Mouse (Mus musculus) MEL (cell line): ENCODE data around the gene 5830473C10Rik. TPM values are rescaled to one million over a fixed set of nuclear protein-coding genes. Genes with fewer than 3 reads are reported as not detected.

Experiments
- DNase-seq: peaks from one replicate; pipeline ENCODE4 v3.0.0; 2011; ENCODE audit warnings: low read depth, low spot score
- H3K27ac ChIP-seq: 2 replicates; pipeline ENCODE4 v1.5.1; 2012; ENCODE audit warnings: low read depth, mild to moderate bottlenecking, control low read depth, low read length, moderate library complexity; ENCODE audit not compliant: control insufficient read depth
- H3K27me3 ChIP-seq, 2 experiments: fragments of 150-350 bp in 1 of 2; sonication (generic) in 1 of 2; 2 replicates each; pipeline ENCODE4 v1.6.1; 2012; ENCODE audit warnings: low read length in 2 of 2, mild to moderate bottlenecking in 2 of 2, improper control_type of control experiment in 1 of 2, moderate library complexity in 1 of 2; ENCODE audit not compliant: insufficient read depth in 2 of 2, control insufficient read depth in 1 of 2
- H3K36me3 ChIP-seq, 2 experiments: 2 replicates each; pipeline ENCODE4 v1.6.1; 2012 to 2014; ENCODE audit warnings: low read length in 2 of 2, improper control_type of control experiment in 1 of 2, inconsistent platforms in 1 of 2, mild to moderate bottlenecking in 1 of 2; ENCODE audit not compliant: insufficient read depth in 2 of 2, control insufficient read depth in 1 of 2
- H3K4me1 ChIP-seq, 2 experiments: fragments of 150-350 bp in 1 of 2; sonication (generic) in 1 of 2; 2 replicates each; pipeline ENCODE4 v1.6.1; 2012; ENCODE audit warnings: low read length in 2 of 2, improper control_type of control experiment in 1 of 2, mild to moderate bottlenecking in 1 of 2; ENCODE audit not compliant: insufficient read depth in 2 of 2, control insufficient read depth in 1 of 2
- H3K4me3 ChIP-seq, 2 experiments: fragments of 150-350 bp in 1 of 2; sonication (generic) in 1 of 2; 2 replicates each; pipeline ENCODE4 v1.5.1; 2012; ENCODE audit warnings: low read depth in 2 of 2, low read length in 2 of 2, mild to moderate bottlenecking in 2 of 2, moderate library complexity in 2 of 2, control low read depth in 1 of 2, improper control_type of control experiment in 1 of 2; ENCODE audit not compliant: control insufficient read depth in 1 of 2, insufficient read depth in 1 of 2
- H3K79me2 ChIP-seq: 2 replicates; pipeline ENCODE4 v1.6.1; 2012; ENCODE audit warnings: mild to moderate bottlenecking, low read length, moderate library complexity; ENCODE audit not compliant: control insufficient read depth, poor library complexity, insufficient read depth
- H3K9ac ChIP-seq: 2 replicates; pipeline ENCODE4 v1.6.1; 2012; ENCODE audit warnings: low read depth, mild to moderate bottlenecking, control low read depth, low read length, moderate library complexity; ENCODE audit not compliant: control insufficient read depth, poor library complexity, severe bottlenecking
- H3K9me3 ChIP-seq: fragments of 150-350 bp; sonication (generic); replicated peaks from 2 replicates; pipeline ENCODE4 v1.6.1; 2012; ENCODE audit warnings: mild to moderate bottlenecking, low read length, improper control_type of control experiment, moderate library complexity; ENCODE audit not compliant: insufficient read depth
- BHLHE40 ChIP-seq: IDR thresholded peaks from 2 replicates; pipeline ENCODE4 v1.6.1; 2012; ENCODE audit warnings: low read depth, mild to moderate bottlenecking, inconsistent platforms, low read length, improper control_type of control experiment, borderline replicate concordance
- CHD1 ChIP-seq: IDR thresholded peaks from 2 replicates; pipeline ENCODE4 v1.6.1; 2012; ENCODE audit warnings: low read depth, mild to moderate bottlenecking, inconsistent platforms, low read length, improper control_type of control experiment
- E2F4 ChIP-seq: IDR thresholded peaks from 2 replicates; pipeline ENCODE4 v1.6.1; 2011; ENCODE audit warnings: low read depth, low read length, improper control_type of control experiment, borderline replicate concordance
- EP300 ChIP-seq, 2 experiments: IDR thresholded peaks; 2 replicates each; pipeline ENCODE4 v1.6.1; 2011; ENCODE audit warnings: improper control_type of control experiment in 2 of 2, low read length in 2 of 2, low read depth in 1 of 2, mild to moderate bottlenecking in 1 of 2
- GABPA ChIP-seq: IDR thresholded peaks from 2 replicates; pipeline ENCODE4 v1.6.1; 2012; ENCODE audit warnings: low read depth, mild to moderate bottlenecking, inconsistent platforms, low read length, improper control_type of control experiment, moderate library complexity
- GATA1 ChIP-seq: IDR thresholded peaks from 2 replicates; pipeline ENCODE4 v1.6.1; 2011; ENCODE audit warnings: low read depth, low read length, improper control_type of control experiment
- MAFK ChIP-seq: IDR thresholded peaks from 2 replicates; pipeline ENCODE4 v1.6.1; 2011; ENCODE audit warnings: low read depth, mild to moderate bottlenecking, low read length, improper control_type of control experiment, borderline replicate concordance
- MAZ ChIP-seq: IDR thresholded peaks from 2 replicates; pipeline ENCODE4 v1.6.1; 2012; ENCODE audit warnings: low read depth, mild to moderate bottlenecking, inconsistent platforms, low read length, improper control_type of control experiment
- MEF2A ChIP-seq: IDR thresholded peaks from 2 replicates; pipeline ENCODE4 v1.6.1; 2014; ENCODE audit warnings: low read depth, mild to moderate bottlenecking, inconsistent platforms, low read length, improper control_type of control experiment; ENCODE audit not compliant: poor library complexity, insufficient replicate concordance, severe bottlenecking; ENCODE audit errors: extremely low read depth
- MXI1 ChIP-seq: IDR thresholded peaks from 2 replicates; pipeline ENCODE4 v1.6.1; 2011; ENCODE audit warnings: mild to moderate bottlenecking, low read depth, low read length, improper control_type of control experiment
- MYB ChIP-seq: IDR thresholded peaks from 2 replicates; pipeline ENCODE4 v1.6.1; 2011; ENCODE audit warnings: mild to moderate bottlenecking, low read depth, low read length, improper control_type of control experiment
- MYC ChIP-seq: IDR thresholded peaks from 2 replicates; pipeline ENCODE4 v1.6.1; 2011; ENCODE audit warnings: low read depth, mild to moderate bottlenecking, low read length, improper control_type of control experiment, moderate library complexity
- NELFE ChIP-seq: IDR thresholded peaks from 2 replicates; pipeline ENCODE4 v1.6.1; 2011; ENCODE audit warnings: low read depth, low read length, improper control_type of control experiment
- NRF1 ChIP-seq: IDR thresholded peaks from 2 replicates; pipeline ENCODE4 v1.6.1; 2014; ENCODE audit warnings: low read depth, mild to moderate bottlenecking, inconsistent platforms, low read length, improper control_type of control experiment, moderate library complexity; ENCODE audit not compliant: poor library complexity, insufficient read depth, severe bottlenecking
- POLR2A ChIP-seq, 2 experiments: IDR thresholded peaks; 2 replicates each; pipeline ENCODE4 v1.6.1; 2011 to 2012; ENCODE audit warnings: low read length in 2 of 2, mild to moderate bottlenecking in 2 of 2, control low read depth in 1 of 2, improper control_type of control experiment in 1 of 2, low read depth in 1 of 2, moderate library complexity in 1 of 2; ENCODE audit not compliant: control insufficient read depth in 1 of 2, insufficient read depth in 1 of 2, poor library complexity in 1 of 2
- POLR2AphosphoS2 ChIP-seq: IDR thresholded peaks from 2 replicates; pipeline ENCODE4 v1.6.1; 2011; ENCODE audit warnings: low read length, improper control_type of control experiment
- RAD21 ChIP-seq: IDR thresholded peaks from 2 replicates; pipeline ENCODE4 v1.6.1; 2011; ENCODE audit warnings: mild to moderate bottlenecking, low read depth, low read length, improper control_type of control experiment
- RCOR1 ChIP-seq: IDR thresholded peaks from 2 replicates; pipeline ENCODE4 v1.6.1; 2012; ENCODE audit warnings: low read depth, mild to moderate bottlenecking, inconsistent platforms, low read length, improper control_type of control experiment
- SIN3A ChIP-seq: IDR thresholded peaks from 2 replicates; pipeline ENCODE4 v1.6.1; 2012; ENCODE audit warnings: low read length, improper control_type of control experiment, inconsistent platforms
- SMC3 ChIP-seq: IDR thresholded peaks from 2 replicates; pipeline ENCODE4 v1.6.1; 2011; ENCODE audit warnings: low read depth, low read length, improper control_type of control experiment
- TAL1 ChIP-seq: IDR thresholded peaks from 2 replicates; pipeline ENCODE4 v1.6.1; 2012; ENCODE audit warnings: mild to moderate bottlenecking, inconsistent platforms, low read length, moderate library complexity, mixed read lengths
- TBP ChIP-seq: IDR thresholded peaks from 2 replicates; pipeline ENCODE4 v1.8.0; 2011; ENCODE audit warnings: low read depth, low read length, improper control_type of control experiment
- UBTF ChIP-seq: IDR thresholded peaks from 2 replicates; pipeline ENCODE4 v1.6.1; 2012; ENCODE audit warnings: low read depth, mild to moderate bottlenecking, inconsistent platforms, low read length, improper control_type of control experiment, moderate library complexity, borderline replicate concordance; ENCODE audit not compliant: insufficient read depth
- USF2 ChIP-seq, 2 experiments: IDR thresholded peaks; 2 replicates each; pipeline ENCODE4 v1.6.1; 2011 to 2012; ENCODE audit warnings: improper control_type of control experiment in 2 of 2, low read length in 2 of 2, borderline replicate concordance in 1 of 2, inconsistent platforms in 1 of 2, low read depth in 1 of 2, mild to moderate bottlenecking in 1 of 2; ENCODE audit not compliant: insufficient read depth in 1 of 2
- ZMIZ1 ChIP-seq: IDR thresholded peaks from 2 replicates; pipeline ENCODE4 v1.6.1; 2012; ENCODE audit warnings: low read depth, mild to moderate bottlenecking, inconsistent platforms, low read length, improper control_type of control experiment, moderate library complexity
- ZNF384 ChIP-seq: IDR thresholded peaks from 2 replicates; pipeline ENCODE4 v1.6.1; 2012; ENCODE audit warnings: low read depth, mild to moderate bottlenecking, inconsistent platforms, low read length, improper control_type of control experiment
- polyA plus RNA-seq, 2 experiments: library from polyadenylated mRNA; stranded (reverse) in 1 of 2; unstranded in 1 of 2; fragments of >175 nt in 1 of 2; fragments of >200 nt in 1 of 2; gene quantifications; 2 replicates each; pipeline versions ENCODE4 v1.2.1 to v1.2.4; 2012; ENCODE audit warnings: low replicate concordance in 2 of 2, low read depth in 1 of 2; ENCODE audit not compliant: insufficient read length in 2 of 2, insufficient read depth in 1 of 2, missing spikeins in 1 of 2
- total RNA-seq: library from RNA; depleted of rRNA; stranded (reverse); fragments of 300-350 nt; gene quantifications from 2 replicates; pipeline ENCODE4 v1.2.3, GENCODE M21; 2012

5830473C10Rik gene
- total and polyA plus RNA-seq, 3 experiments, result 5.9 to 9.3 TPM; not detected in 1

DNA sequence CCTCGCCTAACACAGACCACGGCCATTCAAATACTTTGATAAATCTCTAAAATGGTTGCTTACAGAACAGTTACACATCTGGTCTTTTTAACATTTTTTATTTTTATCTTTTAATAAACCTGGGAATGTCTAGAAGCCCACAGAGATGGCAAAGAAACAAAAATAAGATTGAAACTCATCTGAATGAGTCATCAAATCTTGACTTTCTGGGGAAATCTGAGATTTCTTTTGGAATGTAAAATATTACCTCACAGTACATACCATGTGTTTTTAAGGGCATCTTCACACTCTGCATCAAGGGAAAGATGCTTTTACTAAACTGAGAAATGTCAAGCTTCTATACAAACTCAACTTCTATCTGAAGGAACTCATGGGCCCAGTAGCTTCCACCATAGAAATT is 60.4 kb downstream of the 5830473C10Rik start:
- no peak overlapping the region for H3K27ac ChIP-seq
- DNase-seq, result no peak
- no peaks in the 10 kb centered on the region for H3K4me1 ChIP-seq
- H3K79me2 ChIP-seq, result no peaks in the 10 kb centered on the region
- no peaks in the 10 kb centered on the region for H3K9me3 ChIP-seq
- H3K36me3 ChIP-seq, result no peaks in the 10 kb centered on the region
- no peak overlapping the region for H3K9ac ChIP-seq
- TF ChIP-seq MEF2A (no peak), NRF1 (no peak), UBTF (no peak), GATA1 (no peak), MAFK (no peak), MXI1 (no peak), ZNF384 (no peak), BHLHE40 (no peak), POLR2A (IDR thresholded peaks at IDR 0.05; ENCODE audit: control insufficient read depth in 1 of 2, insufficient read depth in 1 of 2, low read depth in 1 of 2, low read length in 2 of 2, poor library complexity in 1 of 2) (no peak), SIN3A (no peak), E2F4 (no peak), MAZ (no peak), GABPA (no peak), RCOR1 (no peak), TAL1 (no peak), USF2 (IDR thresholded peaks at IDR 0.05; ENCODE audit: borderline replicate concordance in 1 of 2, insufficient read depth in 1 of 2, low read depth in 1 of 2, low read length in 2 of 2) (no peak)
- no peaks in the 10 kb centered on the region for H3K27me3 ChIP-seq
- H3K4me3 ChIP-seq, result no peak overlapping the region

DNA sequence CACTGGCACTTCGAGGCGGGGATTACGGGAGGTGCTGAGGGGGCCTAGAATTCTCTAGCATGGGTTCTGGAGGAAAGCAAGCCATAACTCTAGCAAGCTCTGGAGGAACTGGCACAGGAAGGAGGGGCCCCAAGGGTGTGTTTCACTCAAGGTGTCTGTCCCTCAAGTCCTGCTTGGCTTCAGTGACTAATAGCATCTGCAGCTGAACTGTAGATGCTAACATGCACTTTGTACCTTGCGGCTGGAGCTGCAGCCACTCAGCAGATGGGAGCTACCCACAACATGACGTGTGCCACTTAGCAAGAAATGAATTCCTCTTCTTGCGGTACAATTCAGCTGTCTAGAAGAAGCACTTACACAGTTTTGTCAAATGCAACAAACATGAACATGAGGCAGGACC is 60.8 kb downstream of the 5830473C10Rik start:
- no peaks in the 10 kb centered on the region for H3K4me1 ChIP-seq
- TF ChIP-seq MYC (no peak), USF2 (IDR thresholded peaks at IDR 0.05; ENCODE audit: borderline replicate concordance in 1 of 2, insufficient read depth in 1 of 2, low read depth in 1 of 2, low read length in 2 of 2) (no peak), CHD1 (no peak), TAL1 (no peak), RCOR1 (no peak), EP300 (IDR thresholded peaks at IDR 0.05; ENCODE audit: low read depth in 1 of 2, low read length in 2 of 2) (no peak), MAZ (no peak), MEF2A (no peak), POLR2AphosphoS2 (no peak), POLR2A (IDR thresholded peaks at IDR 0.05; ENCODE audit: control insufficient read depth in 1 of 2, insufficient read depth in 1 of 2, low read depth in 1 of 2, low read length in 2 of 2, poor library complexity in 1 of 2) (no peak), ZMIZ1 (no peak), TBP (no peak), SIN3A (no peak), E2F4 (no peak), NELFE (no peak), MYB (no peak), SMC3 (no peak), MXI1 (no peak), RAD21 (no peak)
- H3K27ac ChIP-seq, result no peak overlapping the region
- no peak for DNase-seq
- no peaks in the 10 kb centered on the region for H3K27me3 ChIP-seq
- H3K36me3 ChIP-seq, result no peaks in the 10 kb centered on the region
- H3K79me2 ChIP-seq, result no peaks in the 10 kb centered on the region
- H3K9me3 ChIP-seq, result no peaks in the 10 kb centered on the region
- no peak overlapping the region for H3K9ac ChIP-seq
- no peak overlapping the region for H3K4me3 ChIP-seq
